Mouse (Mus musculus): ENCODE data around the gene Stk35.

Gene Stk35

GRCm38 (mm10) chr2:129800271-129800903 lies at the start of gene Stk35:
Stk35 (plus strand) TSS chr2:129800517.
- DNase-seq (ENCODE audit: low spot score), result peak; percentile 92

- DNase-seq (ENCODE audit: low spot score), result no peak
Observed at GRCm38 (mm10) chr2:129782046-129782445, 18.3 kb upstream of the Stk35 start.

- DNase-seq (ENCODE audit: low spot score), result no peak
Observed at GRCm38 (mm10) chr2:129796501-129796900, 3.8 kb upstream of the Stk35 start.

GRCm38 (mm10) chr2:129797709-129798108 lies 2.6 kb upstream of the Stk35 start:
- DNase-seq (ENCODE audit: low spot score), result no peak

- no peak for DNase-seq (ENCODE audit: low spot score)
Observed at GRCm38 (mm10) chr2:129798410-129798809, 1.9 kb upstream of the Stk35 start.

GRCm38 (mm10) chr2:129800904-129801230 lies 550 bp downstream of the Stk35 start:
- no peak for DNase-seq (ENCODE audit: low spot score)

- peak; percentile 89 for DNase-seq (ENCODE audit: low spot score)
Observed at GRCm38 (mm10) chr2:129801231-129802029, 1.1 kb downstream of the Stk35 start.

GRCm38 (mm10) chr2:129805486-129805885 lies 5.2 kb downstream of the Stk35 start:
- no peak for DNase-seq (ENCODE audit: low spot score)

GRCm38 (mm10) chr2:129806486-129806885 lies 6.2 kb downstream of the Stk35 start:
- no peak for DNase-seq (ENCODE audit: low spot score)

GRCm38 (mm10) chr2:129810563-129810962 lies 10.2 kb downstream of the Stk35 start:
- DNase-seq (ENCODE audit: low spot score), result no peak

GRCm38 (mm10) chr2:129814033-129814432 lies 13.7 kb downstream of the Stk35 start:
- no peak for DNase-seq (ENCODE audit: low spot score)

GRCm38 (mm10) chr2:129815076-129815475 lies 14.8 kb downstream of the Stk35 start:
- no peak for DNase-seq (ENCODE audit: low spot score)

GRCm38 (mm10) chr2:129817603-129818257 lies 17.4 kb downstream of the Stk35 start:
- no peak for DNase-seq (ENCODE audit: low spot score)

- no peak for DNase-seq (ENCODE audit: low spot score)
Observed at GRCm38 (mm10) chr2:129818868-129819267, 18.6 kb downstream of the Stk35 start.

GRCm38 (mm10) chr2:129819531-129819930 lies 19.2 kb downstream of the Stk35 start:
- no peak for DNase-seq (ENCODE audit: low spot score)

GRCm38 (mm10) chr2:129819951-129820350 lies 19.6 kb downstream of the Stk35 start:
- no peak for DNase-seq (ENCODE audit: low spot score)

GRCm38 (mm10) chr2:129821021-129821420 lies 20.7 kb downstream of the Stk35 start:
- no peak for DNase-seq (ENCODE audit: low spot score)

- no peak for DNase-seq (ENCODE audit: low spot score)
Observed at GRCm38 (mm10) chr2:129821568-129821967, 21.3 kb downstream of the Stk35 start.

GRCm38 (mm10) chr2:129823310-129823709 lies 23.0 kb downstream of the Stk35 start:
- no peak for DNase-seq (ENCODE audit: low spot score)

GRCm38 (mm10) chr2:129824254-129824653 lies 23.9 kb downstream of the Stk35 start:
- DNase-seq (ENCODE audit: low spot score), result no peak

GRCm38 (mm10) chr2:129826141-129826540 lies 25.8 kb downstream of the Stk35 start:
- no peak for DNase-seq (ENCODE audit: low spot score)

- DNase-seq (ENCODE audit: low spot score), result no peak
Observed at GRCm38 (mm10) chr2:129832993-129833392, 32.7 kb downstream of the Stk35 start.

GRCm38 (mm10) chr2:129834221-129834620 lies 33.9 kb downstream of the Stk35 start:
- no peak for DNase-seq (ENCODE audit: low spot score)
